ENCODE assay signal across 12 mouse cellular contexts in the genomic region with DNA sequence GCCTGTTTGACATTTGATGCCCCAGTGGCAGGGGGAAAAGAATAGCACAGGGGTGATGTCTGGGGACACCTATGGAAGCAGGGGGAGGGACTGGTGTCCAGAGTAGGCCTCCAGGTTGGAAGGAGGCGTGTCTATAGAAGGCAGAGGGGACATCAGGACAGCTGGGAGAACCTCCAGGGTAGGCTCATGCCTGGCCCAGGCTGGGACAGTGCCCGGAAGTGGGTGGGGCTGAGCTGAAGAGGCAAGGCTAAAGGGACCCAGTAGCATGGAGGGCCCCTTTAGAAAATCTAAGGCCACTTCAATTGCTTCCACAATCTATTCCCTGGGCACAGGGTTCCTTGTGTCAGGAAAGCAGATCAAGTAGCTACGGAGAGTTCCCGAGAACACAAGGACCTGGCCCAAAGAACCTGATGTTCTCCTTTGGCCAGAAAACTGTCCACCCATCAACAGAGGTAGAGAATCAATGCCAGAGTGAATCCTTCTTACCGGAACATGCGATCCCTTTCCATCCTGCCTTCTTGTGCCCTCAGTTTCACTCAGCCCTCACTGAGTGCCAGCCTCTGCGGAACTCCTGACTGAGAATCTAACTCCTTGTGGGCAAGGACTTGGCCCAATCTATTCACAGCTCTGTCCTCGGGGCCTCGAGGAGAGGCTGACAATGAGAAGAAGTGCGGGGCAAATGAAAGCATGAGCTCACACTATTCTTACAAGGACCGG. TPM values are rescaled to one million over a fixed set of nuclear protein-coding genes. Genes with fewer than 3 reads are reported as not detected.
DNase-seq lines count a peak whose midpoint lies in the region; ATAC-seq and TF ChIP-seq lines count a peak whose summit lies in the region.
"Had no signal": no experiment of that assay in that cellular context is flagged by ENCODE, and none has a peak within 500 bp of the region (broad histone marks: within the 10 kb centered on the region; RNA-seq: fewer than 3 reads in every experiment).

No protein-coding gene starts in this region.

- TF ChIP-seq CTCF in forebrain, postnatal 0 days (IDR thresholded peaks at IDR 0.05; ENCODE audit: low read depth): no peak

- ATAC-seq in forebrain, postnatal 0 days: no peak

- WGBS in forebrain, postnatal 0 days: 76% methylated on average over 11 of the region's 11 CpGs

- no peak overlapping the region for H3K4me3 ChIP-seq in forebrain, postnatal 0 days (ENCODE audit: low read depth, low read length)
- H3K4me3 ChIP-seq: hindbrain, embryonic 10.5 days had no signal

- no peak overlapping the region for H3K4me2 ChIP-seq in forebrain, postnatal 0 days (ENCODE audit: low read depth)

- no peaks in the 10 kb centered on the region for H3K36me3 ChIP-seq in forebrain, postnatal 0 days (ENCODE audit: insufficient read depth)
- H3K36me3 ChIP-seq: hindbrain, embryonic 10.5 days had no signal

- H3K27me3 ChIP-seq in forebrain, postnatal 0 days (ENCODE audit: insufficient read depth, low read length): no peaks in the 10 kb centered on the region

- peak; percentile 61 for DNase-seq in left cerebral cortex, postnatal 4 days
- no peak for DNase-seq in left cerebral cortex, adult 18-20 months (ENCODE audit: low spot score in 2 of 2)
- DNase-seq in gastrocnemius, adult 18-20 months (ENCODE audit: low spot score): peak; percentile 81
- peak; percentile 40 to 69 for DNase-seq in gastrocnemius, postnatal 4 days (ENCODE audit: low spot score in 2 of 2)
- DNase-seq in lung, postnatal 36 days: peak; percentile 59
- DNase-seq in forebrain, postnatal 0 days: no peak
- no peak for DNase-seq in kidney, adult 18-20 months
- DNase-seq: kidney, adult 11 months; liver; right cerebral cortex, adult 18-20 months; thymus, postnatal 14 days had no signal

- H3K9ac ChIP-seq in forebrain, postnatal 0 days: no peak overlapping the region

- intact Hi-C loops in left cerebral cortex, postnatal 4 days (cut with DNase I): no loop called here

- no peaks in the 10 kb centered on the region for H3K9me3 ChIP-seq in forebrain, postnatal 0 days (ENCODE audit: low read length)
- H3K9me3 ChIP-seq: hindbrain, embryonic 10.5 days had no signal

- no peak overlapping the region for H3K27ac ChIP-seq in forebrain, postnatal 0 days (ENCODE audit: low read depth, low read length)
- H3K27ac ChIP-seq: hindbrain, embryonic 10.5 days had no signal

- H3K4me1 ChIP-seq in forebrain, postnatal 0 days (ENCODE audit: insufficient read depth): no peaks in the 10 kb centered on the region

RNA-seq across cellular contexts. Expression of a gene that starts 4.1 kb away (rescaled TPM):
- 10 to 100 TPM; 45.7 to 46.8 TPM for total RNA-seq in left cerebral cortex, postnatal 4 days (2021)
- 10 to 100 TPM; 13.2 to 17.9 TPM for total RNA-seq in left cerebral cortex, adult 18-20 months (2021)
- total RNA-seq in gastrocnemius, adult 18-20 months (2021): 1 to 10 TPM; 4.4 to 6.6 TPM
- 10 to 100 TPM in 1 of 2 experiments, 1 to 10 TPM in 1; 8.8 to 10.2 TPM for total RNA-seq in gastrocnemius, postnatal 4 days (2021)
- 40.8 and 44.0 TPM in 2 replicates for total RNA-seq in forebrain, postnatal 0 days (2014; rRNA removed)
- 3.5 and 3.6 TPM in 2 replicates for polyA plus RNA-seq in forebrain, postnatal 0 days (2015; fragmentation: Nextera tagmentation; extraction: Ambion mirVana)

Comparison
In these comparisons a context has a peak if more than half of its experiments do, and no peak if none do; other contexts are left out.
1. DNase-seq: peak in left cerebral cortex, postnatal 4 days (single experiment), gastrocnemius, adult 18-20 months (single experiment), gastrocnemius, postnatal 4 days (2 of 2) and lung, postnatal 36 days (single experiment); none in left cerebral cortex, adult 18-20 months (0 of 2), forebrain, postnatal 0 days (single experiment) and kidney, adult 18-20 months (single experiment).